Mouse (Mus musculus) lung, adult 2 months (tissue): Measurements from ENCODE around the gene Prickle4.

Source experiments
- CTCF ChIP-seq: fragments of 200-500 bp; IDR thresholded peaks from 2 replicates; pipeline ENCODE4 v1.5.1; 2011; ENCODE audit warnings: mild to moderate bottlenecking, low read length, control low read depth; ENCODE audit not compliant: insufficient read depth
- POLR2A ChIP-seq: fragments of 200-500 bp; IDR thresholded peaks from 2 replicates; pipeline ENCODE4 v1.6.1; 2011; ENCODE audit warnings: low read depth, mild to moderate bottlenecking, control low read depth, low read length, borderline replicate concordance; ENCODE audit errors: extremely low read depth

- no peak for TF ChIP-seq CTCF
- TF ChIP-seq POLR2A = no peak
These were observed 22.0 kb downstream of the Prickle4 start for GRCm38 (mm10) chr17:47672311-47673111.
